Mouse (Mus musculus) kidney, adult 11 months (tissue): ENCODE measurements around the gene Rab40b.

Experiments
- DNase-seq: peaks from one replicate; pipeline ENCODE4 v3.0.0; 2022

Rab40b gene

DNA sequence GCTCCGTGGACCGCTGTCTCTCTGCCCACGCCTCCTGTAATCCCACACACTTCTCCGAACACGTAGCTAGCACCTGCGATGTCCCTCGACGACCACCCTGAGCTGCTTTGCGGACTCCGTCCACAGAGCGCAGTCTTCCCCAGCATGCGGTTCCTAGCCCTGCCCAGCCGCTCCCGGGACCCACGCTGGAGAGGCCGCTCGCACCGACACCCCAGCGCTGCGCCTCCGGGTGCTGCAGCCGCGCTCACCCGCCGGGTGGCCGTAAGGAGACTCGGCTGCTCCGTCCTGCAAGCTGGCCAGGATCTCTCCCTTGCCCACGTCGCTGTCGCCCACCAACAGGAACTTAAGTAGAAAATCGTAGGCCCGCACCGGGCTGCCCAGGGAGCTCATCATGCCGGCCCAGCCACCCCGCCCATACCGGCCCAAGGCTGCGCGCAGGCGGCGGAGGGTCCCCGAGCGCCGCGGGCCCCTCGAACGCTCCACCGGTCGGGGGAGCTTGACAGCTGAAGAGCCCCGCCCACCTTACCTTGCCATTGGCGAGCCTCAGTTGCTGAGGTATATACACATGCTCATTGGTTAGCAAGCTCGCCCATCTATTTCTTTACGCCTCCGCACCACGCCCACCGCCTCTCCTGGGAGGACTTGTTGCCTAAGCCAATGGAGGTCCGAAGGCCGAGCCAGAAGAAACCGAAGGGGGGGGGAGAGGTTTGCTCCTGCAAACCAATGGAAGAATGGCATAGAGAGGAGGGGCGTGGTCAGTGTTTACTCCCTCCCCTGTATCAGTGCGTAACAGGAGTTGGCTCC, at the start of gene Rab40b:
Gene Rab40b (minus strand): TSS at position 502 of the 804 bp plus-strand sequence.
- DNase-seq, result peak; percentile 97

DNA sequence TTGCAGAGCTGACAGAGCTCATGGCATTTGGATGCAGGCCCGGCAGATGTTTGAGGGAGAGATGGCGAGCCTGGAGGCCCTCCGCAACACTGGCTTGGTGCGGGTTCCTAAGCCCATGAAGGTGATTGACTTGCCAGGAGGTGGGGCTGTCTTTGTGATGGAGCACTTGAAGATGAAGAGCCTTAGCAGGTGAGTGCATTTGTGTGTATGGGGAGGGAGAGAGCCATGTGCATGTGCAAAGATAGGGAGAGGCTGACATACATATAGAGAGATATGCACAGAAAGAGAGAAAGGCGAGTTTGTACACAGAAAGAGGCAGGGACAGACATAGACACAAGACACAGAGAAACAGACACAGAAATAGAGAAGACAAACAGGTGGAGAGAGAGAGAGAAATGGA, 49.2 kb upstream of the Rab40b start:
- DNase-seq, result no peak

DNA sequence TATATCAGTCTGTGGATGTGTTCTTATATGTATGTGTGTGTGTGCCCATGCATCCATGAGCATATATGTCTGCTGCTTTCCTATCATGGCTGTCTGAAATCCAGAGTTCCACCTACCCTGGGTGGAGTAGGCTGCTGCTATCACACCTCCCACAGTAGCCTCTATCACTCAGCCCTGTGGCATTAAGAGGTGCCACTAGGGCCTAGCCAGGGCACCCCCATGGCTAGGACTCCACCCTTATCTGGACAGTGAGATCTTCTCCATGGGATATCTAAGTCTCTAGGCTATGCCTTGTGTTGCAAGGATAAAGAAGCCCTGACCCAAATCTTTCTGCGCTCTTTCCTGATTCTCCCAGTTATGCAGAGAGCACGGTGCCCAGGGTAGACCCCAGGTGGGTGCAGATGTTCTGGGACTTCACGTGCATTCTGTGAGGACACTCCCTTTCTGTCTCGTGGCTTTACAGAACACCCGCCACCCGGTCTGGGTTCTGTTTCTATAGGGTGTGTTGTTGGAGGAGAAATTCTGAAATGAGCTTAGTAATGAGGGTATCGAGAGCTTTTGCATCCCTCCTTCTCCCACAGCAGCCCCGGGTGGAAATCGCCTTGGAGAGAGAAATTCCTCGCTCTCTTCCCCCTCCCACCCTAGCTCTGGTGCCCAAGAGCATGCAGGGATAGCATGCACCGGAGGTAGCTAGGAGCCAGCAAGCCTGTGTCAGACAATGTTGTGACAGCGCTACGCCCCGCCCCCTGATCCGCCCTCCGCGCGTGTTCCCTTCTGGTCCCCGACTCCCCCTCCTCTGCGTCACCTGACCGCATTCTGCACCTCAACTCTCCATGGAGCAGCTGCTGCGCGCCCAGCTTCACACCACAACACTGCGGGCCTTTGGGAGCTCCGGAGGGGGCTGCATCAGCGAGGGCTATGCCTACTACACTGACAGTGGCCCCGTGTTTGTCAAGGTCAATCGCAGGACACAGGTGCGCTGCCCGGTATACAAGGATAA, 46.4 kb upstream of the Rab40b start, which contains the start of gene Fn3k:
Gene Fn3k (plus strand): TSS at position 758 of the 1,000 bp plus-strand sequence.
- peak; percentile 94 for DNase-seq

DNA sequence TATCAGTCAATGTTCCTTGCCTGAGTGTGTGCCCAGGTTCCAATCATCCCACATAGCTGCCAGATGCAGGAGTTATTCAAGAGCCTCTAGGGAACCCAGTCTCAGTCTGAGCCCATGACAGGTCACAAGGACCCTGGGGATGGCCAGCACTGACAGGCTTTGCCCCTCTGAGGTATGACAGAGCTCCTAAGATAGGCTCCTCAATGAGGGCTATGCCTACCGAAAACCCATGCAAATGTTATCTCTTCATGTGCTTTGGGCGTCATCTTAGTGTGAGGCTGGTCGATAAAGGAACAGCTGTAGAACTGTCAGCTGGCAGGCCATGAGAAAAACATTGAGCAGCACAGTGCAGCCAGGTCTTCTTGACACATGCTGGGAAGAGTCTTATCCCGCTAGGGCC, 45.3 kb upstream of the Rab40b start:
- DNase-seq, result no peak

DNA sequence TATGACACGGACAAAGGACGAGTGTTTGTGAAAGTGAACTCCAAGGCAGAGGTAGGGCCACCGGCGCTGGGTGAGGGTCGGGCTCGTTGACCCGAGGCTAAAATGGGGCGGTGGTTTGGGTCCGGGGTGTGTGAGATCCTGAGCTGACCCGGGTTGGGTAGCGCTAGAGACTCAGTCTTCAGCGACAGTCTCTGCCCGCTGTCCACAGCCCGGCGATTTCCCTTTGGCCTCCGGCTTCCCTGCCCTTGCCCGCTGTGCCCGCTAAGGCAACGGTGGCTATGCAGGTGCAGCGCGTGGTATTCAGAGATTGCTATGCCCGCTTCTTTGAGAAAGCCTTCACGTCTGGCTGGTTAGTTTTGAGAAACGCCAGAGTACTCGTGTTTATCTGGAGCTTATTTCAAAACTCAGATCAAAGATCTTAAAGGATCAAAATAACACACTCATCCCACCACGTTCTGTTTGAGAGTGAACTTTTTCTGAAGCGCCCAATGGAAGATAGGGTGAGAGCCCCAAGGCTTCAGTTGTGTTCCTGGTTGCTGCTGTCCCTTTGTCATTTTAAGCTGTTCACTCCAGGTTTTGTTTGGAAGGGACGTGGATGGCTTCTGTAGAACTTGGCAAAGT, 33.6 kb upstream of the Rab40b start:
- DNase-seq, result no peak

DNA sequence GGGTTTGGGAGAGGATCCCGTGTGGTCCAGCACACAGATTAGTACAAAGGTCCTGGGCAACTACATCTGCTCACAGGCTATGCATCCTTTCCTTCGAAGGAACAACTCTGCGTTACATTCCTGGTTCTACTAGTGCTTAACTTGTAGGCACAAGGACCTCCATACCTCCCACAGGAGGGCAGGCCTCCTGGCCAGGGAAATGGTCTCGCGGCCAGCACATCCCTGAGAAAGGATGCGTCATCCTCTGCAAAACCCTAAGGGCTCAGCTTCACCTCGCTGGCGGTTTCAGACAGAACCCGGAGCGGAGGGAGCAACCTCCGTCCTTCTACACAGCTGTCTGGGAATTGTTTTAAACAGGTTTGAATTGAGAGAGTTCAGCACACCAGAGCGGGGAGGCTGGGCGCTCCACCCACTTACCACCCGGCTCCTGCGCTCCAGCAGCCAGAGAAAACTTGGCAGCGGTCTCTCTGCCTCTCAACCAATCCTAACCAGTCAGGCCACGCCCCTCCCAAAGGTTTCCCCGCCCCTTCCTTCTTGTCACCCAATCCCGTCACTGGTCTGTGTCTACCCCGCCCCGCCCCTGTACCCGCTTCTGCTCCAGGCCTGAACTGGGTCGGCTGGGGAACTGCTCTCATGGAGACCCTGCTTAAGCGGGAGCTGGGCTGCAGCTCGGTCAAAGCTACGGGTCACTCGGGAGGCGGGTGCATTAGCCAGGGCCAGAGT, 32.9 kb upstream of the Rab40b start, which contains the start of gene Fn3krp:
Gene Fn3krp (plus strand): TSS at position 572 of the 723 bp plus-strand sequence.
- DNase-seq, result peak; percentile 100

DNA sequence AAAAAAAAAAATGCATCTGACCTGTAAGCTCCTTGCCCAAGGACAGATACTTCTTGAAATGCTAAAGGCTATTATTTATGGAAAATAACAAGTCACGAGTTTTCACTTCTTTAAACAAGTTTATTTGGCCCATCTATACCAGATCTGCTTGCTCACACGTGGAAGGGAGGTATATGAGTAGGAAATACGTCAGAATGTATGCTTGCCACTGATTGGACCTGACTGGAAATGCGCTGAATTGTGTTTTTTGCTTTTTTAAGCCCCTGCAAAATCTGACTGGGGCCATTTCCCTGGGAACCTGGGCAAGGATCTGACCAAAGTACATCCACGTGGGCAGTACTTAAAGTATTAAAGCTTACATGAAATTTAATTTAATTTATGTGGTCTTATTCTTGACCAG, 32.3 kb upstream of the Rab40b start:
- DNase-seq, result no peak

DNA sequence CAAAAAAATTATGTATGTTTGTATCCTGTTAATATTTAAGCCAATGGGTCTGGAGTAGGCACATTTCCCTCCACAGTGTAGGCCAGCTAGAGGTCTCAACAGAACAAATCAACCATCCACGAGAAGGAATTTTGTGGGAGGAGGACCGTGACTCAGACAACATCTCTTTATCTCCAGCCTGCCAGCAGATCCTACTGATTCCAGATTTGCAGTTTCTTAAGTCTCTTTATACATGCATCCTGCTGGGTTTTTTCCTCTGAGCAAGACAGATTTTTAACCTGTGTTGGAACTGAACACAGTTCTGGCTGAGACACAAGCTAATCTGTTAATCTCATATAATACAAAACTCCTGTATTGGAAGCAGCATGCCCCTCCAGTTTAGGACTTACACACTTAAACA, 30.9 kb upstream of the Rab40b start:
- no peak for DNase-seq

DNA sequence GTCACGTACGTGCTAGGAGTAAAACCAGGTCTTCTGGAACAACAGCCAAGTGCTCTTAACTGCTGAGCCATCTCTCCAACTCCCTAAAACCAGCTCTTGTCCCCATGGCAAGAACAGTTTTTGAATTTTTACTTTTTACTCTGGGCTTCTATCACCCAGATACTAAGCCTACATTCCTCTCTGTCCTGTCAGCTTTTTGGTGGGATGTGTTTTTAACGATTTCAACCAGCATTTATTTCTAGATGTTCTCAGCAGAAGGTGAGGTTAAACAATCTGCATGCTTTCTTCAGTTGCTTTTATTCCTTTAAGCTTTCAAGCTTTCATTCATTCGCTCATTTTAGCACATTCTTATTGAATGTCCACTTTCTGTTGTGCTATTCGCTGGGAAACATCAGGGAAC, 29.9 kb upstream of the Rab40b start:
- DNase-seq, result no peak

DNA sequence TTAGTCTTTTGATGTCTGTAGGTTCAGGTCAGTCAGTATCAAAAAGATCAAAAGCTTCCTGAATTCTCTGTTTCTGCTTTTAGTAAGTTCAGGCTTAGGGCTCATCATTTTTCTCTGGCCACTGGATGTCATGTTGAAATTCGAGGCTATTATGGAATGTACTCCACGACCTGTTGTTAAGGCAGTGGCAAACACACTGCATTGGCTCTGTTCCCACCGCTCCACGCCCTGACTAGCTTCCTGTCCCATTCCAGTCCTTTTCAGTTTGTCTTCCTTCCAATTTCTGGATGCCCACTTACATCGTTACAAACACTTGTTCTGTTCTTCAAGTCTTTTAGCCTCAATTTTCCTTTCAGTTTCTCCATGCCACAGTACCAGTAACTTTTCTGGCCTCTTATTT, 27.3 kb upstream of the Rab40b start:
- DNase-seq, result no peak

DNA sequence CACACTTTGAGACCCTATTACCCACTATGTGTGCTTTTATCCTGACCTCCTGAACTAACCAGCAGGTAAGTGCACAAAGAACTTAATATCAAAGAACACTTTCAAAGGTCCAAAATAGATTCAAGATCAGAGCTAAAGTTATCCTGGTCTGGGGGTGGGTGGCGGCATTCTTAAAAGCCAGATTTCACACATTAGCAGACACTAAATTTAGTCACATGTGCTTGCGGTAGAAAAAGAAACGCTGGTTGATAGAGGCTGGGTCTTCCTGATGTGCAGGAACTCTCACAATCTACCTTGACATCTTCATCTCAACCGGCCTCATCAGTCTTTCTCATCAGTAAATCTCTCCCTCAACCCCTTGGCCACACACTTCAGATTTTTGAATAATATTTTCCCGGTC, 26.7 kb upstream of the Rab40b start:
- no peak for DNase-seq

DNA sequence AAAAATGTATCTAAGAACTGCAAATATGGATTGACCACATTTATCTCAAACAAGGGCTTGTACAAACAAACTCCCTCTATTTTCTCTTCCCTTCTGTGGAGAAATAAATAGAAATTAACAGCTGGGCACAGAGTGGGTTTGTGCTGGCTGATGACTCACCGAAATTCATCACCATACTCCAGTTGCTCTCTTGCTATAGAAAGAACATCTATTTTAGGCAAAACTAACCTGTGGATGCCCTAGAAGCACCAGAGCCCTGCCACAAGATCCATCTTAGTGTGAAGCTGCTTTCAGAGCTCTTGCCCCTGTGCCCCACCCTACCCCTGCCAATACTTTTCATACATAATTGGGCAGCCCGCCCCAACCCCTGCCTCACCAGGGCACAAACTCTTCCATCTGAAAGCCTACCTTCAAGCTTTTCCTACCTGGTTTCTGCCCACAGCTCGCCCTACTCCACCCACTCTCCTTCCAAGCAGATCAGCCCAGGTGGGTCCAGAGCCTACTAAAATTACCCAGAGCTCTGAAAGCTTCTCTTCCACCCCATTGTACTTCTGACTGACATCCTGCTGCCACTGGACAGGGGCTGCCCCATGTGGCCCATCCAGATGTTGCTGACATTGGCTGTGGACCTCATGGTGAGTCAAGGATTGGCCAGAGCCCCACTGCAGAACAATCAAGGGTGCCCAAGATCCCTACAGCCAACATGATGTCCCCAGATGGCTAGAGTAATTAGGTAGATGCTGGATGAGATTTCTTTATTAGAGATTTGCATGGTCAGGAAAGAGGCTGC, 19.5 kb upstream of the Rab40b start:
- DNase-seq, result no peak

DNA sequence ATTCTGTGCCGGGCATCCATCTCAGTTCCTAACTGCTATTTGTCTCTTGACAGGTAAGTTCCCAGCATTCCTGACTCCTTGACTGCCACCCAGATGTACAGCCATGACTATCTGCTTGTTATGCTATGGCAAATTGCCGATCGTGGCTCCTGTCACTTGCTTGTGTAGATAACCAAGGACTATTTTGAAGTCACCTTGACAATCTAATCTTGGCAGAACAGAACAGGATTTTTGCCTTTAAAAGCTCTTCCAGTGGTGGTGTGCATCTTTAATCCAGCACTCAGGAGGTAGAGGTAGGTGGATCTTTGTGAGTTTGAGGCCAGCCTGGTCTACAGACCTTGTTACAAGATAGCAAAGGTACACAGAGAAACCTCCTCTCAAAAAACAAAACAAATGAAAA, 4.4 kb upstream of the Rab40b start:
- DNase-seq, result no peak

DNA sequence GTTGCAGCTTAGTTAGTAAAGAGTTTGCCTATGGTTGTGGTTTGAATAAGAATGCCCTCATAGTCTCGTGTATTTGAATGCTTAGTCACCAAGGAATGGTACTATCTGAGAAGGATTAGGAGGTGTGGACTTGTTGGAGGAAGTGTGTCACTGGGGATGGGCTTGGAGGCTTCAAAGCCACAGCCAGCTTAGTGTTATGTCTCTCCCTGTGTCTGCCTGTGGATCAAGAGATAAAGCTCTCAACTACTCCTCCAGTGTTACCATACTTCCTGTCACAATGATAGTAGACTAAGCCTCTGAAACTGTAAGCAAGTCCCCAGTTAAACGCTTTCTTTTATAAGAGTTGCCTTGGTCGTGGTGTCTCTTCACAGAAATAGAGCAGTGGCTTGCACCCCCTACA, 2.7 kb upstream of the Rab40b start:
- no peak for DNase-seq

DNA sequence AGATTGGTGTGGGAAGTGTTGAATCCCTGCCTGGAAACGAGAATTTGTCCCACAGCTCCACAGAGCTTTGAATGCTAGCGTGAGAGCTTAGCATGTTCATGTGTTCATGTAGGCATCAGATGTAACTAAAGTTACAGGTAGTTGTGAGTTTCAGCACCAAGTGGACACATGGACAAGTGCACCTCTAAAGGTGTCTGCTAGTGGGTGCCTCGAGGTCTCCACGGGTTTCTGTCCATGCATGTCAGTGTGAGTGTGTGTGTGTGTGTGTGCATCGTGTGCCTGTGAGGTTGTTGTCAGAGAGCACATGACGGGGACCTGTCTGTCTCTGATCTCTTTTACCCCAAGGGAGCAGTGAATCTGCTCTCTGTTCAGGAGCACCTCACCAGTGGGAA, 499 bp upstream of the Rab40b start:
- DNase-seq, result no peak

DNA sequence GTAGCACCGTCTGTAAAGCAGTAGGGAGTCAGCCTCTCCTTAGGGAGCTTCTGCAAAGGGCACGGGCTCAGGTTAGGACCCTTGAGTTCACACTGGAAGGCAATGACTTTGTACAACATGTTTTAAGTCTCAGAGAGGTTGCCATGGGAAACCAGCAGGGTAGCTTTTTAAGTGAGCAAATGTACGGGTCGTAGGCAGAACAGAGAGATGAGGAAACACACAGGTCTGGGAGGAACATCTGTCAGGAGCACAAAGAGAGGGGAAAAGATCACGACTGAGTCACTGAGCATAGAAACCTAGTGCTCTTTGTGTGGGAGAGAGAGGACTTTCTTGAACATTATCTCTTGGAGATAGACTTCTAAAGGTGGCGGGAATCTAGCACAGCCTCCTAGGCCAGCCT, 7.8 kb downstream of the Rab40b start:
- DNase-seq, result no peak

DNA sequence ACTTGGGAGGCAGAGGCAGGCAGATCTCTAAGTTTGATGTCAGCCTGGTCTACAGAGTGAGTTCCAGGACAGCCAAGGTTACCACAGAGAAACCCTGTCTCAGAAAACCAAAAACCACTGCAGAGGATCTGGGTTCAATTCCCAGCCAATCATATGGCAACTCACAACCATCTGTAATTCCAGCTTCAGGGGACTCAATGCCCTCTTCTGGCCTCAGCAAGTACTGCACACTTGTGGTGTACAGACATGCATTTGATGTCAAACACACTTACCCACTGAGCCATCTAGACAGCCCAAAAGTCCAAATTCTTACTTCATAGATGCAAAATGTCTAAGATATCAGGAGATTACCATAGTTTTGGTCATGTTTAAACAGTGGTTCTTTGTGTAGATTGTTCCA, 9.4 kb downstream of the Rab40b start:
- no peak for DNase-seq

DNA sequence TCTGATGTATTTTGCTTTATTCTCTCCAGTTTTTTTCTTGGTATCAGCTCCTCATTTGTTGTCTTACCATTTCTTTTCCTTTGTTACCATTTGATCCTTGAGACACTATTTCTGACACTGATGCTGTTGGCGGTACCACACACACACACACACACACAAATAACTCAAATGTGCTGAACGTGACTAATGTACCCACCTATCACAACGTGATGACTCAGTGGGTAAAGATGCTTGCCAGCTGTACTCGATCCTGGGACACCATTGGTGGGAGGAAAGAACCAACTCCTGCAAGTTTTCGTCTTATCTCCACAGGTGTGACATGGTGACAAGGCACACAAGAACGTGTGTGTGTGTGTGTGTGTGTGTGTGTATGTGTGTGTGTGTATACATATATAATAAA, 14.7 kb downstream of the Rab40b start:
- DNase-seq, result no peak

DNA sequence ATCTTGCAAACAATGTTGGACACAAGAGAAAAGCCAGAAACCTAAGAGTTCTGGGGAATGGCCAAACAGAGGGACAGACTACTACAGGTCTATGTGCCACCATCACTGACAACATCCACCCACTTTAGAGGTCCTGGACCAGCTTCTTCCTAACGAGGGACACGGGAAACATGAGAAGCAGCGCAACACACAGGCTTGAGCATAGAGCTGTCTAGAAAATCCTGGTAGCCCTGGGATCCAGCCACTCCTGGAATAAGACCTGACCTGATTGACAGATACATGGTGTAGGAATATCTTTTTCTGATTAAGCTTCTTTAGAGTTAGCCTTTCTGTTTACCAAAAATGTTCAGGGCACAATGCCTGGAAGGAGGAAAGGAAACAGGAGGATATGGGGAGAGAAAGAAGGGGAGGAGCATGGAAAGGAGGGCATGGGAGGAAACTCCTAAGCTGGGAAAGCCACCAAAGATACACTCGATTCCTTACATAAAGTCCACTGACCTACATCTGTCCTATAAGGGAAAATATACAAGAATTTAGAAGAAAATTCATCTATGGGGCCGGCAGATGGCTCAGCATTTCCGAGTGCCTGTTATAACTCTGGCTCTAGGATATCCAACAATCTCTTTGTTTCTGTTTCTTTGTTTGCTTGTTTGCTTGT, 17.6 kb downstream of the Rab40b start:
- DNase-seq, result no peak

DNA sequence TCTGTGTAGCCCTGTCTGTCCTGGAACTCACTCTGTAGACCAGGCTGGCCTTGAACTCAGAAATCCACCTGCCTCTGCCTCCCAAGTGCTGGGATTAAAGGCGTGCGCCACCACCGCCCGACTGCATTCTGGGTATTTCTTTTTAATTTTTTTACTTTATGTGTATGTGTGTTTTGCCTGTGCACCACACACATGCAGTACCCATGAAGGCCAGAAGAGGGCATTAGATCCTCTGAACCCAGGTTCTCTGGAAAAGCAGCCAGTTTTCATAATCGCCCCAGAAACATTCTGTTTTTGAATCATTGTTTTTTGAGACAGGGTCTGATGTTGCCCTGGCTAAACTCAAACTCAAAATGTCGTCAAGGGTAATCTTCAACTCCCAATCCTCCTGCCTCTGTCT, 18.4 kb downstream of the Rab40b start:
- DNase-seq, result no peak

DNA sequence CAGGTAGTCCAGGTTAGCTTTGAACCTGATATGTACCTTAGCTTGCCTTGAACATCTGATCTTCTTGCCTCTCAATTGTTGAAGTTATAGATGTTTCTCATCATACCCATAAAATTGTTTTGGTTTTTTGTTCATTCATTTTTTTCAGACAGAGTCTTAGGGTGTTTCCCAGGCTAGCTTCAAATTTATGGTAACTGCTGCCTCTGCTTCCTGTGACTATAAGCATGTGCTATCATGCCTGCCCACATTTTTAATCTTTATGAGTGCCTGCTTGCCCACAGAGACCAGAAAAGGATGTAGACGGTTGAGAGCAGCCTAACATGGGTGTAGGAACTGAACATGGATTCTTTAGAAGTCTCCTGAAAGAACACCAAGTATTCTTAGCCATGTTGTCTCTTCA, 19.3 kb downstream of the Rab40b start:
- no peak for DNase-seq
